Mouse (Mus musculus) cerebellum, adult 11-12 months (tissue): ENCODE measurements around the gene Phlpp1.

Source experiments
- DNase-seq: peaks from one replicate; pipeline ENCODE4 v3.0.0; 2022

The Phlpp1 gene

GRCm38 (mm10) chr1:106321432-106322126 lies 150.0 kb downstream of the Phlpp1 start:
- DNase-seq, result no peak

DNA sequence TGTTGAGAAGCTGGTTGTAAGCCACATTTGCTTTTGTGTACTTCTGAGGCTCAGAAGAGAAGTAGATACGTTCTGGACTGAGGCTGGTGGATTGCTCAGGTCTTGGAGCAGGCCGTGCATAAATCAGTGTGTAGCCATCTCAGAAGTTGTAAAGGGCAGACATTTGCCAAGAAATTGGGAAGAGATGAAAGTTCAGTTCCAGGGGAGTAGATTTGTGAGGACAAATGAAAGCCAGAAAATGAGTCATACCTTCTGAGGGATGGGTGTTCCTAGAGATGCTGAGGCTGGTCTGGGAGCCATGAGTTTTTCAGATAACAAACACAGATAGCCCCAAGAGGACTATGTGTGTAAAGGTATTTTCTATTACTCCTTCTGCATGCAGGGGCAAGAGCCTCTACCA lies 155.1 kb downstream of the Phlpp1 start:
- no peak for DNase-seq

- DNase-seq, result no peak
These were observed 170.5 kb downstream of the Phlpp1 start for GRCm38 (mm10) chr1:106342100-106342499.

- no peak for DNase-seq
These were observed 173.7 kb downstream of the Phlpp1 start for GRCm38 (mm10) chr1:106345265-106345664.

DNA sequence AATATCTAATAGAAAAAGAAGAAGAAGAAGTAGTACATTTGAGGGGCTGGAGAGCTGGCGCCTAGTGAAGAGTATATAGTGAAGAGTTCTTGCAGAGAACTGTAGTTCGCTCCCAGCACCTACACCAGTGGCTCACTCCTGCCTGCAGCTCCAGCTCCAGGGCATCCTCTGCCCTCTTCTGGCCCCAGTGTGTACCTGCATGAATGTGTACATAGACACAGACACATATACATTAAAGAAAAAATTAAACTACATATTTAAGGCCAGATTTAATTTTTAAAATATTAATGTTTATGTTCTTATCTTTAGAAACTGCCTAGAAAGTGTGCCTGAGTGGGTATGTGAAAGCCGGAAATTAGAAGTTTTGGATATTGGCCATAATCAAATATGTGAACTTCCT lies 175.2 kb downstream of the Phlpp1 start:
- no peak for DNase-seq

DNA sequence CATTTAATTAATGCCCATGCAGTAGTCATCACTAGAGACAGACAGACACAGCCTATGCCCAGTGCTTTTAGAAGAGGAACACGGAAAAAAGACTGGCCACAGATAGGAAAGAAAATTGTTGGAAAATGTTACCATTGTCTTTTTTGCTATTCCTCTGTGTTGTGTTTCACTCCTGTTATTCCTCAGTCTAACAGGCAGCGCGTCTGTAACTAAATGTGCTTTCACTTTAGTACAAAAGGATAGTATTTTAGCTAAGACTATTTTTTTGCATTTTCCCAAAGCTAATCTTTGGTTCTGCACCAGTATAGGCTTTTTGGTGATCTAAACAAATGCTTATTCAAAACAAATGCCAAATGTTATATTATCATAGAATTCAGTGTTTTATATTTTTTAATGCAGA lies 177.6 kb downstream of the Phlpp1 start:
- no peak for DNase-seq

DNA sequence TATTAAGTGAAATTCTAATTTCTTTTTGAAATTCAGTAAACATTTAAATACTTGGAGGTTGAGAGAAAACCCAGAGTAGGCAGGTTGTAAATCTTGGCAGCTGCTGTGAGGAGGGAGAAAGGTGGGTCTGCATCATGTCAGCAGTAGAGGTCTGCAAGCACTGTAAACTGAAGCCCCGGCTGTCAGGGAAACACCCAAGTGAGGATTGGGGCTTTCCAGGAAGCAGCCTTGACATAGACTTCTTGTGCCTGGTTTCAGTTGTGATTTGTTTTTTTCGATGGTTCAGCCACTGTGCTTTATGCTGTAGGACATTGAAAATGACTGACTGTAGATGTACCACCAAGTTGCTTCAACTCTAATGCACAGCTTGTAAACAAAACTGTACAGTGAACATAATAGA lies 180.0 kb downstream of the Phlpp1 start:
- no peak for DNase-seq

GRCm38 (mm10) chr1:106352801-106353511 lies 181.4 kb downstream of the Phlpp1 start:
- DNase-seq, result peak; percentile 35

- no peak for DNase-seq
These were observed 182.4 kb downstream of the Phlpp1 start for GRCm38 (mm10) chr1:106353993-106354392.

DNA sequence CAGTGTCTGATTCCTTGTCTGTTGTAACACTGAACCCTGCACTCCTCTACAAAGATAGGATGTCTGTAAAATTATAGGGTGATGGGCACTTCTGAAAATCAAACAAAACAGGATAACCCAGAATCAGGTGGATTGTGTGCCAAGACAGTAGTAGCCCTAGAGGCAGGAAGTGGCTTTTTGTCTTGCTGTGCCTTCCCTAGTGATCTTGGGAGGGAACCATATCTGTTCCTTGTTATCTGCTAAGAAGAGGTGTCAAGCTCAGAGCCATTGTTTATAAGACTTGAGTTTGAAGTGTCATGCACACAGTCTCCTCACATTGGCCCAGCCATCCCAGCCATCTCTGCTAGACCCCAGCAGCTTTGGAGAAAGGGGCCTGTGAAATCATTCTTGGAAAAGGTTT lies 187.9 kb downstream of the Phlpp1 start:
- no peak for DNase-seq

GRCm38 (mm10) chr1:106362841-106363604 lies 191.5 kb downstream of the Phlpp1 start:
- DNase-seq, result no peak

DNA sequence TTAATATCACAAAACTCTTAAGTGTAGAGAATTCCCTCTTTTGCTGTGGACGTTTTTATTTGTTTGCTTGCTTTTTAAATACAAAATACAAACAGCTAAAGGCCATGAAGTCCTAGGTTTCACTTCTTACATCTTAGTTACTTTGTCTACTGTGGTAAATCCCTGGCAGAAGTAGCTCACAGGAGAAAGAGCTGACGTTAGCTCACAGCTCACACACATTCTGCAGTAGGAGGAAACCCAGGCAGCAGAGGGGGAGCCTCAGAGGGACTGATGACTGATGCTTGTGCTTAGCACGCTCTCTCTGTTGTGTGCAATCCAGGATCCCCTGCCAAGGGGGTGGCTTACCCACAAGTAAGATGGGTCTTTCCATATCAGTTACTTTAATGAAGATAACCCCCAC lies 197.8 kb downstream of the Phlpp1 start:
- DNase-seq, result no peak

- no peak for DNase-seq
These were observed 200.9 kb downstream of the Phlpp1 start for GRCm38 (mm10) chr1:106372446-106372845.

- no peak for DNase-seq
These were observed 202.1 kb downstream of the Phlpp1 start for GRCm38 (mm10) chr1:106373656-106374055.

- peak; percentile 22 for DNase-seq
These were observed 202.7 kb downstream of the Phlpp1 start for GRCm38 (mm10) chr1:106374274-106374673.

GRCm38 (mm10) chr1:106374971-106375370 lies 203.4 kb downstream of the Phlpp1 start:
- no peak for DNase-seq

- no peak for DNase-seq
These were observed 204.5 kb downstream of the Phlpp1 start for GRCm38 (mm10) chr1:106376003-106376402.

GRCm38 (mm10) chr1:106380465-106380864 lies 208.9 kb downstream of the Phlpp1 start:
- no peak for DNase-seq

DNA sequence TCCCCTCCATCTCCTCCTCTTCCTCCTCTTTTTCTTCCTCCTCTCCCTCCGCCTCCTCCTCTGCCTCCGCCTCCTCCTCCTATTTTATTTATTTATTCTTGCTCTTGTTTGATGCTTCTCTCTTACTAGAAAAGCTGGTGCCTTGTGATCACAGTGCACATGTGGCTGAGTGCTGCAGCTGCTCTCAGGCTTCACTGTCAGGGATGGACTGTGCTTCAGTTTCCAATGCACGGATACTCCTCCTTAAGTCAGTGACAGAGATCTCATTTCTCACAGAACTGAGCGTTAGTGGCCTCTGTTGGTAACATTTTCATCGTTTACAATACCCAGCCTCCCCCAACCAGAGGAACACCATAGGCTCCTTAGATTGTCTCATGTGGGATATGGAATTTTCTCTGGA lies 215.0 kb downstream of the Phlpp1 start:
- DNase-seq, result no peak

GRCm38 (mm10) chr1:106387264-106387663 lies 215.7 kb downstream of the Phlpp1 start:
- DNase-seq, result no peak

GRCm38 (mm10) chr1:106389673-106390072 lies 218.1 kb downstream of the Phlpp1 start:
- peak; percentile 21 for DNase-seq

GRCm38 (mm10) chr1:106393072-106393471 lies 221.5 kb downstream of the Phlpp1 start:
- DNase-seq, result no peak

- DNase-seq, result no peak
These were observed 223.1 kb downstream of the Phlpp1 start for GRCm38 (mm10) chr1:106394678-106395077.

GRCm38 (mm10) chr1:106395476-106395875 lies 223.9 kb downstream of the Phlpp1 start:
- peak; percentile 74 for DNase-seq
